Mouse (Mus musculus) adrenal gland, postnatal 14 days (tissue): ENCODE data around the gene Rsph14. TPM values are rescaled to one million over a fixed set of nuclear protein-coding genes. Genes with fewer than 3 reads are reported as not detected.

ENCODE experiments used
- DNase-seq: peaks from one replicate; pipeline ENCODE4 v3.0.0; 2021; ENCODE audit warnings: mixed read lengths
- total RNA-seq: library from RNA; stranded (reverse); gene quantifications from 2 replicates; pipeline ENCODE4 v1.2.3, GENCODE M21; 2021

Gene Rsph14
- total RNA-seq, 1 experiment from 2014 or later, result 0.52 TPM

DNA sequence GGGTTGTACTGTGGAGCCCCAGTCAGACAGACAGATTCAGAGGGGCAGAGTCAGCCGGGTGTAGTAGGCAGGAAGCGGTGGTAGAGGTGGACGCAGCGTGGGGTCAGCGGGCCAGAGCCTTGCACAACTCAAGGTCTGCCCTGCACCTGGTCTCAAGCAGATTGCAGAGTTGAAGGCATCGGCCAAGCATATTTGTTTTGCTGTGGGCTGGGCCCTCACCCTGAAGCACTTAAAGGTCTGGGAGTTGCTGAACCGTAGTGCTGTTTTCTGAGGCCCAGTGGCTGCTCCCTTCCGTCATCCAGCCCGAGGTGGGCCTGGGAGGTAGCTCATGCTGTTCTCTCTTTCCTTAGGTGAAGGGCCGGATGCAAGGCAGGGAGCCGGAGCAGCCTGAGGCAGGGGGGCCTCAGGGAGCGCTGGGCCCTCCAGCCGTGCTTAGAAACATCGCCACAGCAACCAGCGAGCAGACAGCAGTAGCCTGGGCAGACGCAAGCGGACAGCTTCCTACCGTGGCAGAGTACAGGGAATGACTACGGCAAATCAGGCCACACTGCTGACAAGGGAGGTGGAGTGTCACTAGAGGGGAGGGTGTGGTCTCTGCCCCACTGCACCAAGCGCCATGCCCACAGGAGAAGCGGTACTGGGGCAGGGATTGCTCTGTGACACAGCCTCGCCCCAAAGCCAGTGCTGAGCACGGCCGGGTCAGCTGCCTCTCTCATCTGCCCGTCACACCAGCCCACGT, 41.6 kb downstream of the Rsph14 start:
- DNase-seq, result peak; percentile 27

DNA sequence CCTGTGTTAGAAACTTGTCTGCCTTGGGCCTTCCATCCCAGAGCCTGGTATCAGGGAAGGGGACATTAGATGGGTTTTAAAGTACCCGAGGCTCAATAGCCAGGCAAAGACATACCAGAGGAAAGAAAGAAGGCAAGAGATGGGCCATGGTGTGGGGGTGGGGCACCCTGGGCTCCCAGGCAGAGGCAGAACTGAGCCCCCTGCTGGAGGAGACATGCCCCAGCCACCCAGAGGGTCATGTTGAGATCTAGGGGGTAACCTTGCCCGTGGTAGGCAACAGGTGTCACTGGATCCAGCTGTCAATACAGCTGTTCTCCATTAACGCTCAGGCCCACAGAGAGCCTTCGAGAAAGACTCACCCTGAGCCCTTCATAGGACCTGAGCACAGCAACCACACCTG, 42.6 kb downstream of the Rsph14 start:
- DNase-seq, result no peak

DNA sequence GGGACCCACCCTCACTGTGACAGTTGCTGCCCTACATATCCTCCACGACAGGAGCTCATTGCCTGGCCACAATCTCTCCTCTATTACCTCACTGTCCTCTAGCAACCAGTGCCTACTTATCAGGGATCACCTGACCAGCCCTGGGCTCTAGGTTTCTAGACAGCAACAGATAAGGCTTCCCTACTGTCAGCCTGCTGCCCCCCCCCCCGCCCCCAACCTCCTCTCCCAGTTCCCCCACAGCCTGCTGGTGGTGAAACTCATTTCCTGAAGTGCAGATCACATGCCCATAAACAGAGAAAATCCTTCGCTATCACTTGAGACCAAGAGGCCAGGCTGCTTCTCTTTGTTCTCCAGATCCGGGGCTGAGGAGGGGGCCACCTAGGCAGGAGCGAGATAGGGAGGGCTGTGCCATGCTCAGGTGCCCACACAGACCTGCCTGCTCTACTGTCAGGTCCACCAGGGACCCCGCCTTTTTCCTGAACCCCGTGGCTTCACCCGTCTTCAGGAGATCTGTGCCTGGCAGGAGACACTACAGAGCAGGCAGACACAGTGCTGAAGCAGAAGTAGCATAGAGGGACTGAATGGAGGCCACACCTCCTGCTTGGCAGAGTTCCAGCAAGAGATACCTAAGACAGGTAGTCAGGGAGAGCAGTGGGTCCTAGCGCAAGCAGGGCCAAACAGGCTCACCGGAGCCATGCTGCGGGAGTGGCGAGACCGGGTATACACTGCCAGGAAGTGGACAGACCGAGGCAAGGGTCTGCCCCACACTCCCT, 44.5 kb downstream of the Rsph14 start:
- no peak for DNase-seq

DNA sequence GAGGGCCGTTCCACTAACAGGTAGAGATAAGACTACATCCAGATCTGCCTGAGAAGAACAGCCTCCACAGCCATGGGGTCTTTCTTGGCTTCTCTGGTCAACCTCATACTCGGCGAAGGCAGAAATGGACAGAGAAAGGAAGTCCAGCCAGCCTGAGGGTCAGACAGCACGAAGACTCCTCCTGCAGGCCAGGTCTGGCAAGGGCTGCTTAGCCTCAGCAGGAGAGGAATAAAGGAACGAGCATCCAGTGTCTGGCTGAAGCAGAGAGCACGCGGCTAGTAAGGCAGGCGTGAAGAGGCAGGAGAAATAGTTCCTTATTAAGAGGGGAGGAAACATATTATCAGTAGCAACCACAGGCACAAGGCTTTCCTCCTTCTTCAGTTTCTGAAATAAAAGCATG, 49.2 kb downstream of the Rsph14 start:
- no peak for DNase-seq

DNA sequence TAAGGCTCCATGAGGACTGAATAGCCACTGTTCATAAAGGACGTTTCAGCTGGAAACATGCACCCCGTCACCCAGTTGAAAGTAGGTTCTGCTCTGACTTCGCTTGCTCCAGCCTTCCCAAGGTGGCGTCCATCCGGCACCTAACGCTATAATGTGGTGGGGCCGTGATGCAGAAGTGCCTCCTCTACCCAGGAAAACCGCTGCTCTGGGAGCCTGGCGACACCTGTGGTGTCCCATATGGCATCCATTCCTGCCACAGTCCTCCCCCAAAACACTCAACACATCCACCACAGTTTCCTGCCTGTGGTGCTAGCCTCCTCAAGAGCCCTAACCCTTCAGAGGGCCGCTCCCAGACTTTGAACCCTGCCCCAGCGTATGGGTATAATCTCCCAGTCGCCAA, 51.2 kb downstream of the Rsph14 start:
- no peak for DNase-seq

DNA sequence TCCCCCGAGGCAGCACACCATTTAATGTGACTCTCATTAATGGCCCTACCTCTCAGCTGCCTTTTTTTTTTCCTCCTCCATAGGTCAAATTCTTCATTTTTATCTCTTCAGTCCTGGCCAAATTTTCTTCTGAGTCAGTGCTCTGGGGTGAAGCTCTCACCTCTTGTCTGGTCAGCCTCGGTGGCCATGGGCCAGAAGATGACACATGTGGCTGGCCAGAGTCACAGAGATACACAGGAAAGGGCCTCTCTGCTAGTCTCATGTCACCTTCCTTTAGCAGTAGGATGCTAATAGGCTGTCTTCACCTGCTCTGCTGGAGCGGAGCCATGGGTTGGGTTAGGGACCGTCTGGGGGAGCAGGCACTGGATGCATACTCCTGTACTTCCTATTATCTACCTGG, 54.3 kb downstream of the Rsph14 start:
- DNase-seq, result peak; percentile 73

DNA sequence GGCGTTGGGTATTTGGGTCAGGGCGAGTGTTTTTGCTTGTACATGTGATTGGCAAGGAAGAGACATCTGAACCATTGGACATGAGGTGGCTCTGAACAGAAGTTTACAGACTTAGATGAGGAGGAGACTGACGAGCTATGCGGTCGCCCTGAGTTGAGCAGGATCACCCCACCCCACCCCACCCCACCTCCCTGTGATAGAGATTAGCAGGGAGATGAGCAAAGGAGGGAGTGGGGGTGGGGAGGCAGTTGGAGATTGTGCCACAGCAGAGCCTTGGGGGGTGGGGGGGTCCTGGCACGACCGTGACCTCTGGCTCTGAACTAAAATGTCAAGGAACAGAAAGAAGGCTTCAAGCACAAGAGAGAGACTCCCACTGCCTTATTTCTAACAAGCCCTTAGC, 56.0 kb downstream of the Rsph14 start:
- no peak for DNase-seq

DNA sequence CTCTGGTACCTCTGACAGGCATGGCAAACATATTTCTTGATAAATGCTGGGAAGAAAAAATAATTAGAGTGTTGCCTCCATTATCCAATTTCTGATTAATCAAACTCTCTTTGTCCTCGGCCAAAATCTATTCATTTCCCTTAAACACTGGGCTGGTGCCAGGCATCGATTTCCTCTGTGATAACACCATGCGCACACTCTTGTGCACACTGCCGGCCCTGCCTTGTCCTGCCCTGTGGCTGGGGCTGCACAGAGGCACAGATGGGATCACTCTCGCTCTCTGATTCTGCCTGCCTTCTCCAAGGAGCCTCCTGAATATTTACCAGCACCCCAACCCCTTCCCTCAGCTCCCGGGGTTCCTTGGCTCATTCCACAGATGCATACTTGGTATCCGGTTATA, 56.8 kb downstream of the Rsph14 start:
- no peak for DNase-seq

DNA sequence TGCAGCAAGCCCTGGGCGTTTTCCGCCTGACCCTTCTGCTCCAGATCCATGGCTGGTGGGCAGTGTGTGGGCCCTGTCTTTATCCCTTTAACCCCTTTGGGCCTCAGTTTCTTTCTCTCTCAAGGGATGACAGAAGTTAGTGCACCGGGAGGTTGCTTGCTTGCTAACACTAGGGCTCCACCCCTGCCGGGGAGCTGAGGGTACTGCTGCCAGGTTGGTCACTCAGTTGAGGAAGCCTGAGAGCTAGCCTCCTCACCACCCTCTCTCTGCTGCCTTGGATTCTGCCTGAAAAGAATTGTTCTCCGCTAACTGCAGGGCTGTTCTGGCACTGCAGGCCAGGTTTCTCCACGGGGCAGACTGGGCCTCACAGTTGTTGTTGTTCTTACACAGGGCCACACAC, 59.4 kb downstream of the Rsph14 start:
- no peak for DNase-seq

DNA sequence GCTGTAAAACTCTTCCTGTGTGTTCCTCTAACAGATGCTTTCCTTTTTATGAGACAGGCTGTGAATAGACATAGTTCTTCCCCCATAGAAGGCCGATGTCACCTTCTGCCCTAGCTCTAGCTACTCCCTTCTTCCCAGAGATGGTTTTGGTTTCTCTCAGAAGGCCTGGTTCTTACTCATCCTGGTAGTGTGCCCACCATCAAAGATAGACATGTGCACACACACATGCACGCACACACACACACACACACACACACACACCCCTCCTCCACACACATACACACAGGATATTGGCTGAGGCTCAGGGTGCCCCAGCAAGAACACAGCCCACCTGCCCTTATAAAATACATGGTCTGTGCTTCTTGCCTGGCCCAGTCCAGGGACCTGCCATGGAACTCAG, 63.1 kb downstream of the Rsph14 start:
- no peak for DNase-seq

DNA sequence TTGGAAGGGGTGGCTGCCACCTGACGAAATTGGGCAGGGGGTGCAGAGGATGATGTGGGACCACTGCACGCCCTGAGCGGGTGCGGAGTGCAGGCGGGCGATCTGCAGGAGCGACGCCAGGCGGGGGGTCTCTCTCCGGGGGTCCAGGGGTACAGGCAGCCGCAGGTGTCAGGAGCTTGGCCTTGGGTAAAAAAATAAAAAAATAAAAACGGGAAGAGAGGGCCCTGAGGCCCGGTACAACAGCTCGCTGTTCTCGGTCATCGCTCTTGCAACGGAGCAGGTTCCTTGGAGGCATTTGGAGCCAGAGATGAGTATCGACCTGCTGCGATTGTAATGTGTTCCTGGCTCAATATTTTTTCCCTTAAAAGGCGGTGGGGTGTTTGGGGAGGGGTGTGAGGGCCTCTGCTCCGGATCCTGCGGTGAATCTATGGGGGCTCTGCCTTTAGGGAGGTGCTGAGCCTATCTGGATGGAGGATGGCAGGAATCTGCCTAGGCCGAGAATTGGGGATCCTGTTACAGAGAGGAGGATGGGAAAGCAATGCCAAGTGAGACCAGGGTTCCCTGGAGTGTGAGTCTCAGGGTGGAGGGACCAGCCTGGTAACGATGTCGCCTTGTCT, 64.6 kb downstream of the Rsph14 start:
- peak; percentile 10 for DNase-seq

DNA sequence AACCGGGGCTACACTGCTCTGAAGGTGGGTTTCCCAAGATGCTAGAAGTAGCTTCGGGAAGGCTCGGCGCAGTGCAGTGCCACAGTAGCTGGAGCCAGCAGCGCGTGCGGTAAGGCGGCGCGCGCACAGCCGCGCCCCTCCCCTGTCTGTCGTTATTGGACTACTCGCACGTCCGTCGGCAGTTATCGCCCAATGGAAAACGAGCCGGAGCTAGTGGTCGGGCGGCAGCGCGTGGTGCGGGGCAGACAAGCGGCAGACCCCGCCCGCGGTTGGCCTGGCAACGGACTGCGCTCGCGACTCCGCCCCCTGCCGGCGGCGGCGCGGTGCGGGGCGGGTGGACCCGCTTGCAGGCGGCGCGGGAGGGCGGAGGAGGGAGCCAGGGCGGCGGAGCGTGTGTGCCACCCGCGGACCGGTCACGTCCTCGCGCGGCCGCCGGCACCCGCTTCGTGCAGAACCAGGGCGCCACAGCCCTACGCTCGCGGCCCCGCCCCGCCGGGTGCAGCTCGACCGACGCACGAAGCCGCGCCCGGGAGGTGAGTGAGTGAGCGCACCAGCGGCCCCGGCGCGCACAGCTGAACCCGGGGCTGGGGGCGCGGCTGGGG, 65.4 kb downstream of the Rsph14 start, which contains the start of gene Gnaz:
Gene Gnaz, plus strand, starts transcription at position 328 of the 602 bp plus-strand sequence.
- peak; percentile 98 for DNase-seq

DNA sequence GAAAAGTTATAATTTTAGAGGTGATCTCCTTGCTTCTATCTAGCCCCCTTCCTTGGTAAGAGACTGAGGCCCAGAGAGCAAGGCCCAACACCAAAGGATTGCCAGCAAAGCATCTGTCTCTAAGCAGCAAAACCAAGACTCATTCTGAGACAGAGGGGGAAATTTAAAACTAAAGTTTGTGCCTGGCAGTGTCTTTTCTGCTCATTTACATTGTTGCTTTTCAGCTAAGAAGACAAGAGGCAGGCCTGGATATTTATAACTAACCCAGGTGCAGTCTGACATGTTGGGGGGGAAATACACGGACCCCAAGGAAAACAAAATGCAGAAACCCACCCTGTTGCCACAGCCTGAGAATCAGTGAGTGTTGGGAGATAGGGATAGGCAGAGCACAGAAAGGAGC, 68.0 kb downstream of the Rsph14 start:
- DNase-seq, result no peak

DNA sequence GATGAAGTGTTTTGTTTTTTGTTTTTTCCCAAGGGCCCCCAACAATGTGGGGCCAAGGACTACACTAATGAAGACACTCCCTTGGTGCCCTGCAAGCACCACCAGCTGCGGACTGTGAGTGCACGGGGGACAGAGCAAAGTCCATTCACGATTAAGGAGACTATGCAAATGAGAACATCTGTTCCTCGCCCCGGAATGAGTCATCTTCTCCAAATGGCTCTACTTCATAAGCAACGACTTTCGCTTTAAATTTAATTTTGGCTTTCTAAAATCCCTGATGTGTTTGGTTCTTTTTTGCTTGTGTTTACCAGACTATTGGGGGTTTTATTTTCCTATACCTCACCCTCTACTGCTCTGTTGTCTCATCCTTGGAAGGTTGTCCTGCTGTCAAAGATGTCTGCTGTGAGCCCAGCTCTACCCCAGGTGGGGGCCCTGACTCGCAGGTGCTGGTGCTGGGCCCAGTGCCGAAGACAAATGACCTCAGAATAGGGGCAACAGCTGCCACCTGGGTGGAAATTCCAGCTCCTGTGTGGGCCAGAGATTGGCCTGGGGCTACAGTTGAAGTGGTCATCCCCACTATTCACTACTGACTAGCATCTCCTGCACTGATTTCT, 79.4 kb downstream of the Rsph14 start:
- no peak for DNase-seq

DNA sequence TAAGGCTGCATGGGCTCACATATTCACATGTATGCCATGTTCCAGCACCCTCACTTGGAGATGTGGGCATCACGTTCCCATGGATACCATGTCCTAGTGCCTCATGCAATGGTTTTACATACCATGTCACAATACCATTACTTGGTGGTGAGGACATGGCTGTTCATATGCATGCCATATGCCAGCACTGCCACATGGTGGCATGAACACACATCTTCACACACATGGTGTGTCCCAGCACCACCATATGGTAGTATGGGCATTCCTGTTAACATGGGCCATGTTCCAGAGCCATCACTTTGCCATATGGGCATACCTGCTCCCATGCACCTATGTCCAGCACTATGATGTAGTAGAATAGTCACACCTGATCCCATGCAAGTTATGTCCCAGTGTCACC, 91.6 kb downstream of the Rsph14 start:
- no peak for DNase-seq

DNA sequence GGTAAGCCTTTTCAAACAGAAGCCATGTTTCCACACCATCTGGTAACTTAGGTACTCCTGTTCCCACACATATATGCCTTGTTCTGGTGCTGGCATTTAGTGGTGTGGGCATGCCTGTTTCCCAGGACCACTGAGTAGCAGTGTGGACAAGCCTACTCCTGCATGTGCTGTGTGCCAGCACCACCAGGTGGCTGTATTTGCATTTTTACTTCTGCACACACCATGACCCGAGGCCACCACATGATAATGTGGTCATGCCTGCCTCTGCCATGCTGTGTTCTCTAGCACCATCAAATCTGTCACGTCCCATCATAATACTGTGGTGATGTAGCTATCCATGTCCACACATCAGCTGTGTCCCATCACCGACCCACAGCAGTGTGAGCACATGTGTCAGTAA, 93.1 kb downstream of the Rsph14 start:
- no peak for DNase-seq

DNA sequence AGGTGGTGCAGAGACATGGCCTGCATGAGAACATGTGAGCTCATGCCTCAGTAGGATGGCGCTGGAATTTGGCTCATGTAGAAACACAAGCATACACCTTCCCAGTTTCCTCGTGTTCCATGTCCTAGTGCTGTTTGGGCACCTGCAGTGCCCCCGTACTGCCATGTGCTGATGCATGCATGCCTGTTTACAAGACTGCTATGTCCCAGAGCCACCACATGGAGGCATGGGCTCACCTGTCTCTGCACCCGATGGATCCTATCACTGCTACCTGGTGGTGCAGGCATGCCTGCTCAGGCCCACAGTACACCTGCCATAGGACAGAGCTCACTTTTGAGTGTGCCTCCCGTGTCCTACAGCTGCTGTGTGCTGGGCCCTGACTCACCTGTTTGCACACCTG, 94.0 kb downstream of the Rsph14 start:
- DNase-seq, result no peak

DNA sequence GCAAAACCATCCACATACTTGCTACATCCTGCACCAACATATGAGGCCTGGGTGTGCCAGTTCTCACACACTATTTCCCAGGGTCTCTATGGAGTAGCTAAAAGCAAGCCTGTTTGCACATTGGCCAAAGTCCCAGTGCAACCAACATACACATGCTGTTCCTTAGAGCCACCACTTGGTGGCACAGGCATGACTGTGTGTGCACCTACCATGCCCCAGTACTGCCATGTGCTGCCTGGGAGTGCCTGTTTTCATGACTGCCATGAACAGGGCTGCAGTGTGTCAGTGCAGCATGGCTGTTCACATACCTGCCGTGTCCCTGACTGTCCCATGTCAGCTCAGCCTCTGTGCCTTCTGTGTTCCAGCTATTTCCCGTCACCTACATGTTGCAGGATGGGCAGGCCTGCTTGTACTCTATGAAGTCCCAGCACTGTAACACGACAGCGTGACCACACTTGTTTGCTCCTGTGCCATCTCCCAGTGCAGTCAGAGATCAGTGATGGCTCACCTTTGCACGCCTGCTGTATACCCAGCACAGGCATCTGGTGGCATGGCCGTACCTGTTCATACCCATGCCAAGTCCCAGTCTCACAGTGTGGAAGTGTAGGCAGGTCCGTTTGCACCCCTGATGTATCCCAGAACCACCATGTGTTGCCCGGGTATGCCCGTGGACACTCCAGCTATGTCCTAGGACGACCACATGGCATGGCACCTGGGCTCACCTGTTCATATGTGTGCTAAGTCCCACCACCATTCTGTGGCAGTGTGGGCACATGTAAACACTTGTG, 95.2 kb downstream of the Rsph14 start:
- DNase-seq, result peak; percentile 35

DNA sequence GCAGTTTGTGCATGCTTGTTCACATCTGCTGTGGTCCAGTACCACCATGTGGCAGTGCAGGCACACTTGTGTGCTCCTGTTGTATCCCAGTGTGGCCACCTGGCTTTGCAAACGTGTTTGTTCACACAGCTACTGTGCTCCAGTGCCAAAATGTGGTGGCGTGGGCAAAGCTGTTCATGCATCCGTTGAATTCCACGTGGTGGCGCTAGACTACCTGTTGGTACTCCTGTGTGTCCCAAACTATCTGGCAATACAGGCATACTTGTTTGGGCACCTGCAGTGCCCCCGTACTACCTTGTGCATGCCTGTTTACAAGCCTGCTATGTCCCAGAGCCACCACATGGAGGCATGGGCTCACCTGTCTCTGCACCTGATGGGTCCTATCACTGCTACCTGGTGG, 97.4 kb downstream of the Rsph14 start:
- peak; percentile 59 for DNase-seq

DNA sequence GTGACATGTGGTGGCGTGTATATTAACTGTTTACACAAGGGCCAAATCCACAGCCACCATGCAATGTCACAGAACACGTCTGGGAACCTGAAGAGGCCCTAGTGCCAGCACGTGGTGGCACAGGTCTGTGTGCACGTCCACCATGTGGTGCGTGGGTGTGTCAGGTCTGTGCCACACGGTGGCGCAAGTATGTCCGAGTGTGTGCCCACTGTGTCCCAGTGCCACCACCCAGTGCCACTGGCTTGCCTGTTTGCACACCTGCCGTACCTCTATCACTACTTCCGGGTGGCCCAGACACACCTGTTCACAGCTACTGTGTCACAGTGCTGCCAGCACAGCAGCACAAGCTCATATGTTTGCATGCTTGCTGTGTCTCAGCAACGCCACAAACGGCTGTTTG, 97.9 kb downstream of the Rsph14 start:
- DNase-seq, result no peak

DNA sequence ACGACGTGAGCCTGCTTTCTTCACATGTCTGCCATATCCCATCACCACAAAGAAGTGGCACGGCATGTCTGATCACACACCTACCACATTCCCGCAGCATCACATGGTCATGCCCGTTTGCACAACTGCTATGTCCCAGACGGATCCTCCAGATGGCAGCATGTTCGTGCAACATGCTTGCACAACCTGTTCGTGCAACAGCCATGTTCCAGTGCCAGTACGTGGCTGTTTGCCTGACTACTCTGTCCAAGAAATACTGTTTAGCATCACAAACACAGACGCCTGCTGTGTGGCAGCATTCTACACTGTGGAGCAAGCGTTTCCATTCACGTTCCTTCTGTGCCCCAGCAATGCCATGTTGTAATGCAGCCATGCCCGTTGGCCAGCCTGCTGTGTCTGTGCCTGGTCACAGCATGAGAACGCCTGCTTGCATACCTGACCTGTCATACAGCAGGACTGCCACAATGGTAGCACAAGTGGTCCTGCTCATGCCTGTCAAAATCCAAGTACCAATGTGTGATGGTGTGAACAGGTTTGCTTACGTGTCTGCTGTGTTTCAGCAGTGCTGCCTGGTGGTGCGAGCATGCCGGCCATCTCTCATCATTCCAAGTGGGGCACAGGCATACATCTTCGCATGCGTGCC, 98.7 kb downstream of the Rsph14 start:
- no peak for DNase-seq
